ENCODE assay signal across 8 mouse cellular contexts in genomic region chr7:100932481-100933007, GRCm38 (mm10). TPM values are rescaled to one million over a fixed set of nuclear protein-coding genes. Genes with fewer than 3 reads are reported as not detected.
A peak's percentile ranks its signal among the peaks of the same experiment; 100 is the strongest.
DNase-seq lines count a peak whose midpoint lies in the region; ATAC-seq and TF ChIP-seq lines count a peak whose summit lies in the region.

No protein-coding gene starts in this region.

- H3K27ac ChIP-seq in CH12.LX (ENCODE audit: insufficient read depth, low read depth), result no peak overlapping the region
- H3K27ac ChIP-seq in forebrain, postnatal 0 days (ENCODE audit: low read depth, low read length), result peak overlapping the region; percentile 60

- dilution Hi-C loops in CH12.LX (cut with MboI; ENCODE audit: extremely low pct_ligation_motif_present, extremely low pct_unique_long_range_greater_than_20kb, low sequenced_read_pairs), result no loop called here

- TF ChIP-seq RAD21 in CH12.LX (IDR thresholded peaks at IDR 0.05; ENCODE audit: low read depth, low read length), result peak; percentile 63

- H3K79me2 ChIP-seq in CH12.LX (replicated peaks; ENCODE audit: control insufficient read depth, extremely low read depth, insufficient read depth, poor library complexity, severe bottlenecking), result no peaks in the 10 kb centered on the region

- peak in 1 of 2 experiments; percentile 80; a peak in 2 of 4 replicates for TF ChIP-seq CTCF in CH12.LX (conservative IDR thresholded peaks at IDR 0.05 in 1 of 2, IDR thresholded peaks at IDR 0.05 in 1 of 2; ENCODE audit: low read depth in 2 of 2, low read length in 2 of 2)
- peak; percentile 85 for TF ChIP-seq CTCF in forebrain, postnatal 0 days (IDR thresholded peaks at IDR 0.05; ENCODE audit: low read depth)

- H3K9me3 ChIP-seq in CH12.LX (replicated peaks; ENCODE audit: low read length), result peaks cover 28% of the 10 kb centered on the region
- no peaks in the 10 kb centered on the region for H3K9me3 ChIP-seq in forebrain, postnatal 0 days (ENCODE audit: low read length)

- no peak for TF ChIP-seq POLR2A in CH12.LX (IDR thresholded peaks at IDR 0.05; ENCODE audit: low read depth, low read length)

- in situ Hi-C loops in CH12.LX (cut with MboI; ENCODE audit: low pct_ligation_motif_present, low pct_unique_long_range_greater_than_20kb, low sequenced_read_pairs), result no loop called here

- under 1% methylated on average over 26 of the region's 27 CpGs for WGBS in forebrain, postnatal 0 days

- H3K4me1 ChIP-seq in CH12.LX (ENCODE audit: control insufficient read depth in 1 of 2, insufficient read depth in 2 of 2), result peaks cover 0 to 7% of the 10 kb centered on the region in 2 experiments; a peak in 2 of 4 replicates
- H3K4me1 ChIP-seq in forebrain, postnatal 0 days (ENCODE audit: insufficient read depth), result 0 out of 2 replicates have a peak, but pooled peaks cover 4% of the 10 kb centered on the region

- H3K4me2 ChIP-seq in CH12.LX (ENCODE audit: insufficient read depth, low read depth, poor library complexity, severe bottlenecking), result peak overlapping the region; percentile 8; the same call in 1 of the 2 replicates
- peak overlapping the region; percentile 94 for H3K4me2 ChIP-seq in forebrain, postnatal 0 days (ENCODE audit: low read depth)

- H3K4me3 ChIP-seq in CH12.LX (replicated peaks in 1 of 3; ENCODE audit: low read depth in 2 of 3, low read length in 2 of 3, poor library complexity in 1 of 3), result peak overlapping the region; percentile 38 to 39 (median 38)
- peak overlapping the region; percentile 55 for H3K4me3 ChIP-seq in forebrain, postnatal 0 days (ENCODE audit: low read depth, low read length)

- ATAC-seq in forebrain, postnatal 0 days, result peak; percentile 80

- no peak for TF ChIP-seq EP300 in CH12.LX (IDR thresholded peaks at IDR 0.05; ENCODE audit: low read length)

- DNase-seq in CH12.LX (ENCODE audit: extremely low read depth), result peak; percentile 81
- peak; percentile 59 for DNase-seq in brain, embryonic 18.5 days (ENCODE audit: low read depth, low spot score)
- peak; percentile 88 for DNase-seq in forebrain, postnatal 0 days
- DNase-seq in heart, postnatal 4 days, result peak; percentile 91
- peak; percentile 46 to 72 for DNase-seq in layer of hippocampus, adult 8-10 months (ENCODE audit: low spot score in 2 of 2)
- DNase-seq in lung, postnatal 14 days, result peak; percentile 91
- DNase-seq in ovary, postnatal 36 days (ENCODE audit: low spot score), result peak; percentile 90
- DNase-seq in thymus, postnatal 25 days, result peak; percentile 86

- H3K9ac ChIP-seq in CH12.LX (ENCODE audit: insufficient read depth, low read depth), result no peak overlapping the region
- peak overlapping the region; percentile 45 for H3K9ac ChIP-seq in forebrain, postnatal 0 days

- H3K36me3 ChIP-seq in CH12.LX (replicated peaks in 1 of 2; ENCODE audit: control insufficient read depth in 1 of 2, insufficient read depth in 1 of 2, low read length in 1 of 2), result no peaks in the 10 kb centered on the region
- H3K36me3 ChIP-seq in forebrain, postnatal 0 days (ENCODE audit: insufficient read depth), result no peaks in the 10 kb centered on the region

- peaks cover 19% of the 10 kb centered on the region for H3K27me3 ChIP-seq in CH12.LX (replicated peaks)
- H3K27me3 ChIP-seq in forebrain, postnatal 0 days (ENCODE audit: insufficient read depth, low read length), result no peaks in the 10 kb centered on the region; the same call in 1 of the 2 replicates

TF ChIP-seq in CH12.LX, 34 proteins besides CTCF, POLR2A, EP300 and RAD21:
- TF ChIP-seq PAX5 (IDR thresholded peaks at IDR 0.05; ENCODE audit: low read length) (no peak), MAZ (IDR thresholded peaks at IDR 0.05; ENCODE audit: low read depth, low read length) (0 out of 2 replicates have a peak, but pooled peaks have one; percentile 39), SMC3 (IDR thresholded peaks at IDR 0.05; ENCODE audit: low read depth, low read length) (peak; percentile 82), ZMIZ1 (IDR thresholded peaks at IDR 0.05; ENCODE audit: low read depth, low read length) (no peak), ZNF384 (IDR thresholded peaks at IDR 0.05; ENCODE audit: low read depth, low read length) (no peak), MAFK (IDR thresholded peaks at IDR 0.05; ENCODE audit: insufficient replicate concordance, low read length) (no peak), SIN3A (IDR thresholded peaks at IDR 0.05; ENCODE audit: low read length) (no peak)
TF ChIP-seq in CH12.LX: peak in this region for 2.

RNA-seq across cellular contexts. Expression of gene Arhgef17, which starts 0.6 kb away (rescaled TPM):
- total RNA-seq in CH12.LX (2012; rRNA removed), result 4.6 and 6.7 TPM in 2 replicates
- 2.3 and 2.6 TPM in 2 replicates for total RNA-seq in CH12.LX (2014; rRNA removed)
- polyA plus RNA-seq in CH12.LX (2012; ENCODE audit: insufficient read length, low read depth), result 5.2 and 5.6 TPM in 2 replicates
- total RNA-seq in forebrain, postnatal 0 days (2014; rRNA removed), result 47.9 and 52.7 TPM in 2 replicates
- polyA plus RNA-seq in forebrain, postnatal 0 days (2015; fragmentation: Nextera tagmentation; extraction: Ambion mirVana), result 9.8 and 12.5 TPM in 2 replicates
- total RNA-seq in heart, postnatal 4 days (2021), result 10 to 100 TPM; 37.0 to 38.4 TPM
- 100 to 1,000 TPM; 149 to 173 (median 162) TPM for total RNA-seq in layer of hippocampus, adult 8-10 months (2022)

RNA-seq across cellular contexts. Expression of gene P2ry6, which starts 41.9 kb away (rescaled TPM):
- 0.17 TPM in 1 of 2 replicates, not detected in the other for total RNA-seq in CH12.LX (2012; rRNA removed)
- not detected in 2 replicates for total RNA-seq in CH12.LX (2014; rRNA removed)
- polyA plus RNA-seq in CH12.LX (2012; ENCODE audit: insufficient read length, low read depth), result 0.45 and 1.5 TPM in 2 replicates
- 1.2 and 2.3 TPM in 2 replicates for total RNA-seq in forebrain, postnatal 0 days (2014; rRNA removed)
- 3.1 and 3.8 TPM in 2 replicates for polyA plus RNA-seq in forebrain, postnatal 0 days (2015; fragmentation: Nextera tagmentation; extraction: Ambion mirVana)
- total RNA-seq in heart, postnatal 4 days (2021), result 1 to 10 TPM; 2.5 to 2.6 TPM
- total RNA-seq in layer of hippocampus, adult 8-10 months (2022), result 1 to 10 TPM; 3.1 to 8.7 (median 6.5) TPM
